Comparison of ENCODE assay signal across 8 mouse cellular contexts in the genomic region with DNA sequence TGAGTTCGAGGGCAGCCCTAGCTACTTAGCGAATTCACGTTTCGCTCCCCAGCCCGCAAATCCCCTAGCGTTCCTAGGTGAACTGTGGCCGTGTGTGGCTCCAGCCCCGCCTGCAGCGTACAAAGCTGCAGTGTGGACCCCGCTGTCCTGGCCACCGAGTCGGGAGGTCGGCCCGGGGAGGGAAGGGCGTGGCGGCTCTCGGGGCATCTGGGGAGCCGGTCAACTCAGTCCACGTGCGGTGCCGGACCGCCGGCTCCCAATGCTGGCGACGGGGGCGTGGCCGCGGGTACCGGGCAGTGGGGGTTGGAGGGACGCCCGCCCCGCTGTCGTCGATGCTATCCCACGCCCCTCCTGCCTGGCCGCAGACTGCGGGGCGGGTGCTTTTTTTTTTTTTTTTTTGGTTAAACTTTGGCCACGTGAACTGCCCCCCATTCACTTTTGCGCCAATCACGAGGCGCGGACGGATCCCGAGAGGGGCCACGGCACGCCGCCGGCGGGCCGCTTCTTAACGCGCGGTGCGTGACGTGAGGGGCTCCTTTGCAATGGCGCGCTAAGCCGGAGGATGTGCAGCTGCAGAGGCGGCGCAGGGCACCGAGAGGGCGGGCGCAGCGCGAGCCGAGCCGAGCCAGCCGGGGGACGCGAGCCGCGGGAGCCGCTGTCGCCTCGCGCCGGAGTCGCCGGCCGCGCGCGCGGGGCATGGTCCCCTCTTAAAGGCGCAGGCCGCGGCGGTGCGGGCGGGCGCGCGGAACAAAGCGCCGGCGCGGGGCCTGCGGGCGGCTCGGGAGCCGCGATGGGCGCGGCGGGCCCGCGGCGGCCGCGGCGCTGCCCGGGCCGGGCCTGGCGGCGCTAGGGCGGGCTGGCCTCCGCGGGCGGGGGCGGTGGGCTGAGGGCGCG. TPM values are rescaled to one million over a fixed set of nuclear protein-coding genes. Genes with fewer than 3 reads are reported as not detected.
DNase-seq lines count a peak whose midpoint lies in the region; ATAC-seq lines count a peak whose summit lies in the region.

Gene Chsy1 (plus strand): TSS at position 555 of the 894 bp plus-strand sequence.

- DNase-seq in Muller cell, postnatal 12 days (ENCODE audit: inconsistent ontology term) = peak; percentile 96
- peak; percentile 83 for DNase-seq in cerebellum, adult 9-10 months
- peak; percentile 93 for DNase-seq in hindbrain, embryonic 10.5 days (ENCODE audit: low spot score)
- peak; percentile 88 for DNase-seq in layer of hippocampus, adult 9-11 months
- peak; percentile 85 for DNase-seq in ovary, postnatal 10 days (ENCODE audit: low spot score)
- peak; percentile 93 for DNase-seq in thymus, postnatal 0 days (ENCODE audit: low spot score)

- H3K4me2 ChIP-seq in lung, embryonic 16.5 days (ENCODE audit: low read depth, low read length) = peak within 1 kb of the TSS; percentile 96

- peak within 1 kb of the TSS; percentile 93 for H3K4me3 ChIP-seq in hindbrain, embryonic 10.5 days
- H3K4me3 ChIP-seq in lung, embryonic 16.5 days (ENCODE audit: low read length) = peak within 1 kb of the TSS; percentile 74

- peaks cover 3% of the 10 kb centered on the region for H3K36me3 ChIP-seq in hindbrain, embryonic 10.5 days
- H3K36me3 ChIP-seq in lung, embryonic 16.5 days (ENCODE audit: control insufficient read depth, insufficient read depth, low read length) = peaks cover under 1% of the 10 kb centered on the region; the same call in 1 of the 2 replicates

- peak within 1 kb of the TSS; percentile 90 for H3K9ac ChIP-seq in lung, embryonic 16.5 days (ENCODE audit: low read length)

- peaks cover 25% of the 10 kb centered on the region for H3K4me1 ChIP-seq in hindbrain, embryonic 10.5 days (replicated peaks)
- peaks cover 44% of the 10 kb centered on the region for H3K4me1 ChIP-seq in lung, embryonic 16.5 days (replicated peaks; ENCODE audit: control insufficient read depth, insufficient read depth, low read length)

- peak within 1 kb of the TSS; percentile 97 for H3K27ac ChIP-seq in hindbrain, embryonic 10.5 days
- peak within 1 kb of the TSS; percentile 88 for H3K27ac ChIP-seq in lung, embryonic 16.5 days (ENCODE audit: low read length)

- H3K9me3 ChIP-seq in hindbrain, embryonic 10.5 days = no peaks in the 10 kb centered on the region
- no peaks in the 10 kb centered on the region for H3K9me3 ChIP-seq in lung, embryonic 16.5 days (ENCODE audit: control insufficient read depth, low read length)

- H3K27me3 ChIP-seq in hindbrain, embryonic 10.5 days (ENCODE audit: insufficient read depth, poor library complexity, severe bottlenecking) = 0 out of 2 replicates have a peak, but pooled peaks cover 2% of the 10 kb centered on the region
- no peaks in the 10 kb centered on the region for H3K27me3 ChIP-seq in lung, embryonic 16.5 days (ENCODE audit: control insufficient read depth, insufficient read depth, low read depth, low read length)

- ATAC-seq in frontal cortex, adult (ENCODE audit: low TSS enrichment) = peak; percentile 78
- ATAC-seq in lung, embryonic 16.5 days (ENCODE audit: low read depth) = peak; percentile 87

- 3% methylated on average over 123 of the region's 123 CpGs for WGBS in hindbrain, embryonic 10.5 days
- WGBS in lung, embryonic 16.5 days = under 1% methylated on average over 89 of the region's 123 CpGs

RNA-seq across cellular contexts. Expression of gene Chsy1, which starts in this region (rescaled TPM):
- 9.6 and 11.2 TPM in 2 replicates for polyA plus RNA-seq in hindbrain, embryonic 10.5 days (2016; fragmentation: Nextera tagmentation; extraction: Ambion mirVana)
- polyA plus RNA-seq in lung, embryonic 16.5 days (2015; fragmentation: Nextera tagmentation; extraction: Ambion mirVana) = 17.1 and 17.7 TPM in 2 replicates
- polyA plus RNA-seq in thymus, postnatal 0 days (2015; fragmentation: Nextera tagmentation; extraction: Ambion mirVana) = 8.7 and 12.1 TPM in 2 replicates

Comparison
In these comparisons a context has a peak if more than half of its experiments do, and no peak if none do; other contexts are left out.
1. Peak in every context shown above with its lines: DNase-seq, ATAC-seq, H3K4me3 ChIP-seq and H3K27ac ChIP-seq.